Mouse (Mus musculus) brain, embryonic 14.5 days (tissue): Measurements from ENCODE around the gene Taf10.
"Not testable (repeated sequence)": the region's sequence is repeated elsewhere in the genome, so short reads cannot be mapped to it uniquely, and the experiment has no call there.

Experiments used
- CTCF ChIP-seq: fragments of 200-500 bp; IDR thresholded peaks from 2 replicates; pipeline ENCODE4 v1.5.1; 2012; ENCODE audit warnings: inconsistent platforms, mild to moderate bottlenecking, moderate library complexity, borderline replicate concordance; ENCODE audit not compliant: insufficient read depth, insufficient read length; ENCODE audit errors: extremely low read depth
- POLR2A ChIP-seq: fragments of 200-500 bp; IDR thresholded peaks from 2 replicates; pipeline ENCODE4 v1.6.1; 2012; ENCODE audit warnings: mild to moderate bottlenecking, inconsistent platforms, borderline replicate concordance; ENCODE audit not compliant: poor library complexity, insufficient read depth, insufficient read length, severe bottlenecking; ENCODE audit errors: extremely low read depth

DNA sequence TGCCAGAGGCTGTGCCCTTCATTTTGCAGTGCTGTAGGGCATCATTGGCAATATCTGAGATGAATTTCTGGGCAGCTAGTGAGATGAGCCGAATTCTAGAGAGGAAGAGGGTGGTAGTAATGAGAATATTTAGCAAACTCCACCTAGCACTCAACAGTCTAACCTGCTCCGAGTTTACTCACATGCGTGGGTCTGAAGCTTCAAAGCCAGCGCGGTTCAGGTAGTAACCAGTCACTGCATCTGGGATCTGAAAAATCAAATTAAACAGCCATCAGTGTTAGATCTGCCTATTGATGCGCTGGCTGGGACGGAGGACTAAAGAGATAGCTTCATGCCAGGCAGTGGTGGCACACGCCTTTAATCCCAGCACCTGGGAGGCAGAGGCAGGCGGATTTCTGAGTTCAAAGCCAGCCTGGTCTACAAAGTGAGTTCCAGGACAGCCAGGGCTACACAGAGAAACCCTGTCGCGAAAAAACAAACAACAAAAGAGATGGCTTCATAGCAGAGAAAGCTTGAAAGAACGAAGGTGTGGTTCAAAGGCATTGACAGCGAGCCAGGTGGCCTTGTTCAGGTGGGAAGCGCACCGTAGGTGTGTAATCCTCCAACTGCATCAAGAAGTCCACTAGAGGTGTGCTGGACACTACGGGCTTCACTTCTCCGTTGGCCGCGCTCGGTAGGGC is 775 bp downstream of the Taf10 start:
- TF ChIP-seq CTCF, POLR2A: not testable (repeated sequence)
